ENCODE assay signal across 7 mouse cellular contexts in the genomic region with DNA sequence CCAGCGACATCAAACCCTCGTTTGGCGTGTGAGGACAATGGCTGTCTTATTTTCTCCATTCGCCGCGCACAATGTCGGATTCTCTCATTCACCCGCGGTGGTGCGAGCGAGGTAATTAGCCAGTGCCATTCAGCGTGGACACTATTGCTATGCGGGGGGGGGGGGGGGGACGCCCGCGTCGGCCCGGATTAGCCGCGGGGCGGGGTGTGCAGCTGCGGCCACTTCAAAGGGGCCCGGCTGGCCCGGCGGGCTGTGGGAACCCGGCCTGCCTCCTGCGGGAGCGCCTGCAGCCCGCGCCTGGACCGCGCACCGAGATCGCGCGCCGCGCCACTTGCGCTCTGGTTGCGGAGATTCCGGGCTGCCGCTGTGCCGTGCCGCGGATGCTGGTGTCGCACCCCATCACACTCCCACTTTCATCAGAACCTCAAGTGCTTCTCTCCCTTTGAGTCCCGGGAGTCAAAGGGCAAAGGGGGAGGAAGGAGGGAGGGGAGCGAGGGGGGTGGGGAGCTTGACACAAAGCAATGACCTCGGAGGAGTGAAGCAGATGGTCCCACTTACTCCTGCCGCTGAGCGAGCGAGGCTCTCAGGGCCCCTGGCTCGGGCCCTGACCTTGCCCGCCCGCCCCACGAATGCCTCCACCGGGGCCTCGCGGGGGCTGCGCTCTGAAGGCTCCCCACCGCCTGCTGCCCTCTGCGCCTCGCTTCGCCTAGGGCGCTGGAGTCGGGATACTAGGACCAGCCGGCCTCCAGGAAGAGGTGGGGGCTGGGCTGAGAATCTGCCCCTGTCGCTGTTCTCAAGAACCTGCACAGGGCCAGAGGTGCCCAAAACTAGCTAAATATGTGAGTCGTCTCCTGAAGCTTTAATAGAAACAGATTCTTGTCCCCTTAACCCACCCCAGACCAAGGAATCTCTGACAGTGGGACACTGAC. TPM values are rescaled to one million over a fixed set of nuclear protein-coding genes. Genes with fewer than 3 reads are reported as not detected.
DNase-seq lines count a peak whose midpoint lies in the region; ATAC-seq lines count a peak whose summit lies in the region.

No protein-coding gene starts in this region.

- peak overlapping the region; percentile 87 for H3K4me2 ChIP-seq in kidney, embryonic 16.5 days (replicated peaks; ENCODE audit: low read depth, low read length)
- peak overlapping the region; percentile 85 for H3K4me2 ChIP-seq in forebrain, embryonic 13.5 days
- H3K4me2 ChIP-seq in limb, embryonic 12.5 days: peak overlapping the region; percentile 88

- H3K4me1 ChIP-seq in kidney, embryonic 16.5 days (ENCODE audit: insufficient read depth, low read length): peaks cover 20% of the 10 kb centered on the region
- peaks cover 64% of the 10 kb centered on the region for H3K4me1 ChIP-seq in forebrain, embryonic 13.5 days
- peaks cover 37% of the 10 kb centered on the region for H3K4me1 ChIP-seq in limb, embryonic 12.5 days (replicated peaks)

- no peaks in the 10 kb centered on the region for H3K36me3 ChIP-seq in kidney, embryonic 16.5 days (ENCODE audit: insufficient read depth, low read length)
- H3K36me3 ChIP-seq in forebrain, embryonic 13.5 days (ENCODE audit: poor library complexity, severe bottlenecking): peaks cover 11% of the 10 kb centered on the region; the same call in 1 of the 2 replicates
- H3K36me3 ChIP-seq in limb, embryonic 12.5 days: no peaks in the 10 kb centered on the region

- no peak for DNase-seq in kidney, adult 8-10 months
- DNase-seq in brain, adult 2 months (ENCODE audit: low read depth, low spot score): peak; percentile 42
- DNase-seq in retina, postnatal 7 days (ENCODE audit: low read depth, low spot score): peak; percentile 46
- no peak for DNase-seq in spleen, adult 18-20 months

- no peak overlapping the region for H3K27ac ChIP-seq in kidney, embryonic 16.5 days (ENCODE audit: low read length)
- peak overlapping the region; percentile 92 for H3K27ac ChIP-seq in forebrain, embryonic 13.5 days
- no peak overlapping the region for H3K27ac ChIP-seq in limb, embryonic 12.5 days

- H3K4me3 ChIP-seq in kidney, embryonic 16.5 days (ENCODE audit: low read length): peak overlapping the region; percentile 45
- H3K4me3 ChIP-seq in forebrain, embryonic 13.5 days: peak overlapping the region; percentile 41
- H3K4me3 ChIP-seq in limb, embryonic 12.5 days (replicated peaks): peak overlapping the region; percentile 49

- peak overlapping the region; percentile 37 for H3K9ac ChIP-seq in kidney, embryonic 16.5 days (replicated peaks; ENCODE audit: low read length)
- peak overlapping the region; percentile 70 for H3K9ac ChIP-seq in forebrain, embryonic 13.5 days
- H3K9ac ChIP-seq in limb, embryonic 12.5 days (replicated peaks): peak overlapping the region; percentile 58

- H3K9me3 ChIP-seq in kidney, embryonic 16.5 days (ENCODE audit: low read length): no peaks in the 10 kb centered on the region
- H3K9me3 ChIP-seq in forebrain, embryonic 13.5 days (replicated peaks): no peaks in the 10 kb centered on the region
- H3K9me3 ChIP-seq in limb, embryonic 12.5 days: peaks cover 5% of the 10 kb centered on the region; the same call in 1 of the 2 replicates

- 2% methylated on average over 67 of the region's 69 CpGs for WGBS in kidney, embryonic 16.5 days
- WGBS in forebrain, embryonic 13.5 days: 1% methylated on average over 34 of the region's 69 CpGs
- WGBS in limb, embryonic 12.5 days: under 1% methylated on average over 60 of the region's 69 CpGs

- peaks cover 20% of the 10 kb centered on the region for H3K27me3 ChIP-seq in kidney, embryonic 16.5 days (ENCODE audit: insufficient read depth, low read length)
- no peaks in the 10 kb centered on the region for H3K27me3 ChIP-seq in forebrain, embryonic 13.5 days
- peaks cover 64% of the 10 kb centered on the region for H3K27me3 ChIP-seq in limb, embryonic 12.5 days

- ATAC-seq in kidney, embryonic 16.5 days (ENCODE audit: low FRiP score, low TSS enrichment): peak; percentile 65
- peak; percentile 91 for ATAC-seq in forebrain, embryonic 13.5 days
- ATAC-seq in limb, embryonic 12.5 days (ENCODE audit: insufficient number of reproducible peaks, insufficient read depth, low FRiP score, low TSS enrichment, low read depth): no peak

RNA-seq across cellular contexts. Expression of a gene that starts 22.0 kb away (rescaled TPM):
- polyA plus RNA-seq in kidney, embryonic 16.5 days (2015; fragmentation: Nextera tagmentation; extraction: Ambion mirVana): 3.2 and 3.3 TPM in 2 replicates
- 13.2 and 16.0 TPM in 2 replicates for polyA plus RNA-seq in forebrain, embryonic 13.5 days (2015; fragmentation: Nextera tagmentation; extraction: Ambion mirVana)
- 6.2 and 6.4 TPM in 2 replicates for polyA plus RNA-seq in limb, embryonic 12.5 days (2016; fragmentation: Nextera tagmentation; extraction: Ambion mirVana)

RNA-seq across cellular contexts. Expression of a gene that starts 32.2 kb away (rescaled TPM):
- 7.4 and 8.6 TPM in 2 replicates for polyA plus RNA-seq in kidney, embryonic 16.5 days (2015; fragmentation: Nextera tagmentation; extraction: Ambion mirVana)
- 5.1 and 6.1 TPM in 2 replicates for polyA plus RNA-seq in forebrain, embryonic 13.5 days (2015; fragmentation: Nextera tagmentation; extraction: Ambion mirVana)
- 8.2 and 8.7 TPM in 2 replicates for polyA plus RNA-seq in limb, embryonic 12.5 days (2016; fragmentation: Nextera tagmentation; extraction: Ambion mirVana)

Comparison
In these comparisons a context has a peak if more than half of its experiments do, and no peak if none do; other contexts are left out.
1. DNase-seq: peak in brain, adult 2 months (single experiment) and retina, postnatal 7 days (single experiment); none in kidney, adult 8-10 months (0 of 2) and spleen, adult 18-20 months (0 of 2).
2. Peak in every context shown above with its lines, with median percentiles within 50 percentile points of each other: H3K4me2 ChIP-seq, H3K4me3 ChIP-seq and H3K9ac ChIP-seq.